Mouse (Mus musculus): Measurements from ENCODE around the gene Tmem229b.
"Not testable (repeated sequence)": the region's sequence is repeated elsewhere in the genome, so short reads cannot be mapped to it uniquely, and the experiment has no call there.

Gene Tmem229b

GRCm38 (mm10) chr12:79005456-79005855 is 2.0 kb downstream of the Tmem229b start:
- DNase-seq, result no peak

GRCm38 (mm10) chr12:79002978-79003377 is 4.4 kb downstream of the Tmem229b start:
- no peak for DNase-seq

DNA sequence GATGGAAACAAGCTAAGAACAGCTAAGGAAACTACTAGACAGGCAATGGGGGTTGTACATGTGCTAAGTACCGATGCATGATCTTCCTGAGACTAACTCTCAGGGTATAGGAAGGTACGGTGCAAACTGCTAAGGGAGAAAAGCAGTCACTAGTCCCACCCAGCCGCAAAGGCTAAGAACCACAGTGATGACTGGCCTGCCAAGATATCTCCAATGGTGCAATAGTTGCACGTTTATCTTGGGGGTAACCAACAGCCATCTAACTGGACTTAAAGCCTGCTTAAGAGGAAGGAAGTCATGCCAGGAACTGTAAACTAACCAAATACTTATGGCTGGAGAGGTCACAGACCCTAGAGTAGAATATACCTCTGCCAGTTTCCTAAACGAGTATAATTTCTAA is 5.0 kb downstream of the Tmem229b start:
- no peak for DNase-seq

DNA sequence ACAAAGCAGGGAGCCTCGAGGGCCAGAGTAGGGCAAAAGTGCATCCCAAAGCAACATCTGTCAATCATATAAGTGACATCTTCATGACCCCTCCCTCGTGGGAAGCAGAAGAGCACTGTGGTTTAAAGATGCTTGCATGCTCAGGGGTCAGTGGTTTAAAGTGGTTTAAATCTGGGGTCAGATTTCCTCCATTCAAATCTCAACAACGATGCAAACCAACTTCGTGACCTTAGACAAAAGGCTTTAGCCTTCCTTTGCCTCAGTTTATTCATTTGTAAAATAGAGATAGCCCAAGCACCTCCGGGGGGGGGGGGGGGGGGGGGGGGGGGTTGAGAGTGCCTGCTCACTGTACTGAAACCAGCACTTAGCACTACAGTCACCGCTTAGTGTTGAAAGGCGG is 10.7 kb downstream of the Tmem229b start:
- no peak for DNase-seq

DNA sequence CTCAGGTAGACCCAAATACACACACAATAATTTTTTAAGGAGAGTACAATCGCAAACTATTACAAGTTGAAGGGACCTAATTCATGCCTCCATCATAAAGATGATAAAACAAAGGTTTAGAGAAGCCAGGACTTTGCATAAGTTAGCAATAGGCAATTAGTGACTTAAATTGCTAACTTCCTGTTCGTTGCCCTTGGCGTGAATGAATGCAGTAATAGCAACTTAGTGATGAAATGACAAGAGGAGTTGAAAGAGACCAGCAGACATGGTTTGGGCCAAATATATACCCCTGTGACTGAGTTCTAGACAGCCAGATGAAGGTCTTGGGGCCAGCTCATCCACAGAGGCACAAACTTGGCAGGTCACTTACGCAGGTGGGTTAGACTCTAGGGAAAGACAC is 11.2 kb downstream of the Tmem229b start:
- DNase-seq, result no peak

- DNase-seq, result no peak
These were observed 19.8 kb downstream of the Tmem229b start for GRCm38 (mm10) chr12:78987581-78988081.

DNA sequence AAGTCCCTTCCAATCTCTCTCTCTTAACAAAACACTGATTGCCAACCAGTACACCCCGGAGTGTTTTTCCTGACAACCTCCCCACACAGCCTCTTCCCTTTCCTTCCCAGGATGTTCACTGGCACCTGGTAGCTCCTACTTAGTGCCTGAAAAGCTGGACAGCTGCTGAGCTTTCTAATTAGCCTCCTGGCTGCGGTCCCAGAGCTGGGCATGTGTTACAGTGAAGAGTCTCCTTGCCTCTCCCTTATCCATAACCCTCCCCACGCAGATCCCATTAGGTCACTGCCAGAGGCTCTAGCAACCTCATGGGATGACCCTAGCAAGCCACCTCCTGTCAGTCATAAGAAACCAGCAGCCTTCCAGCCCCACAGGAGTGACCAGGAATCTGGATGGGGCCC is 23.4 kb downstream of the Tmem229b start:
- peak; percentile 59 for DNase-seq

GRCm38 (mm10) chr12:78983296-78984034 is 24.0 kb downstream of the Tmem229b start:
- no peak for DNase-seq

GRCm38 (mm10) chr12:78981938-78982825 is 25.2 kb downstream of the Tmem229b start:
- DNase-seq, result no peak

DNA sequence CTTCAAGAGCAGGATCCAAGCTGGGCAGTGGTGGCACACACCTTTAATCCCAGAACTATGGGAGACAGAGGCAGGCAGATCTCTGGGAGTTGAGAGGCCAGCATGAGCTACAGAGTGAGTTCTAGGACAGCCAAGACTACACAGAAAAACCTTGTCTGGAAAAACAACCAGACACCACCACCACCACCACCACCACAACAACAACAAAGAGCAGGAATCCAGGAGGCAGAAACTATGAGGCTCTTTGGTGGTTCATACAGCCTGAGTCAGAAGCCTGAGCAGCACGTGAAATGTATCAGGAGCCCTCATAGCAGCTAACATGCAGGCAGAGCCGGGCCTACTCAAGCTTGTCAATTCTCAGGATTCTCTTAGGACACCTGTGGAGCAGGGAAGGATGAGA is 26.3 kb downstream of the Tmem229b start:
- no peak for DNase-seq

- peak; percentile 84 for DNase-seq
These were observed 26.7 kb downstream of the Tmem229b start for GRCm38 (mm10) chr12:78980683-78981091.

DNA sequence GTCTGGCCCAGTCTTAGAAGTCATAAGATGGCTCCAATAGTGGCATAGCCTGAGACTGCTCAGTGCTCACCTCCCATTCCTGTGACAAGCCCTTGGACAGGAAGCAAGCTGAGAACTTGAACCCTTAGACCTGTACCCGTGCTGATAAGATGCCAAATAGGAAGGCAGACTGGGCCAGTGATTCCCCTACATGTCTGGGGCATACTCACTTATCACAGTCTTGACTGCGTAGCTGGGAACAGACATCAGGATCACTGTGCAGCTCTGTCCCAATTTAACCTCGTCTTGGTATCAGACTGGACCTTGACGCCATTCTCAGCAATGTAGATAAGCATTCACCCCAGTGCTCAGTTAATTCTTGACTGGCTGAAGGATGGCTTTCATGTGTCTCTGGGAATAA is 29.9 kb downstream of the Tmem229b start:
- no peak for DNase-seq

- DNase-seq, result no peak
These were observed 30.3 kb downstream of the Tmem229b start for GRCm38 (mm10) chr12:78977078-78977477.

GRCm38 (mm10) chr12:78975836-78976235 is 31.6 kb downstream of the Tmem229b start:
- no peak for DNase-seq

DNA sequence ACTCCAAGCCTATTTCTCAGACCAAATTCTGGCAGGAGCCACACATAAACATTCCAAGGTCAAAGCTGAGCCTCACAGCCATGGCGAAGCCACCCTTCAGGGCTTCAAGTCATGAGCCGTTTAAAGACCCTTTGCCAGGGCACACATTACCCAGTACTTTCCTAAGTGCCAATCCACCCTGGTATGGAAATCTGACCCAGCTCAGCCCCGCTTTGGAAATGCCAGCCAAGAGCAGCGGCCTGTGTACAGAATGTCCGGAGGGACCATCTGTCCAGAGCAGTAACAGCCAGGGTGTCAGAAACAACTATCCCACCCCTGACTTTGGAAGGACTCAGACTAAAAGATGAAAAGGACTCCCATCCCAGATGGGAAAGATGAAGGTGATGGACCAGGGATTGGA is 32.7 kb downstream of the Tmem229b start:
- no peak for DNase-seq

DNA sequence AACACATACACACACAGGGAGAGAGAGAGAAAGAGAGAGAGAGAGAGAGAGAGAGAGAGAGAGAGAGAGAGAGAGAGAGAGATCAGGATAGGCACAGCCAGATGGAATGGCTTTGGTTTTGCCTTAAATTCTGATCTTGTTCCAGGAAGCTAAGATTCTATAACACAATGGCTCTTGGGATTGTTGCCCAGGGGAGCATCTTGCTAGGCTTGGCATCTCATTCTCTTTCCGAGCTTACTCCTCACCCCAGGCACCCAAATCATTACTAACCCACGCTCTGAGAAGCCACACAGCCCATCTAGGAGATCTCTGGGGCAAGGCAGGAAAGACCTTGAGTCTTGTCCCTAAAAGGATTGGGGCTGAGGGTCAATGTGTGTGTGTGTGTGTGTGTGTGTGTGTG is 33.6 kb downstream of the Tmem229b start:
- DNase-seq, result no peak

DNA sequence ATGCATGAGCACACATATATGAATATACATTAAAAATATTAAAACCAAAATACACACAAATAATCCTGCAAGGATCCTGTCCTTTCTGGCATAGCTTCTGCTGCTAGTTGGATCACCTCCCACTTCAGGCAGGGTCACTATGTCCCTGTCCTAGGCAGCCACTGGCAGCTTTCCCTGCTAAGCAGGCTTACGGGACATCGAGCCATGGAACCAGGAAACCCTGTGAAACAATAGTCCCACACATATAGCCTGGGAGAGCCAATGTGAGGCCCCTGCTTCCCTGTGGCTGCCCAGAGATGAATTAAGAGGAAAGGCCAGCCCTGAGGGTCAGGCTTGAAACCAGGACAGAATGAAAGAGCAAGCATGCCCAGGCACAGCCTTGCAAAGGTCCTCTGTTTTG is 35.8 kb downstream of the Tmem229b start:
- DNase-seq, result no peak

DNA sequence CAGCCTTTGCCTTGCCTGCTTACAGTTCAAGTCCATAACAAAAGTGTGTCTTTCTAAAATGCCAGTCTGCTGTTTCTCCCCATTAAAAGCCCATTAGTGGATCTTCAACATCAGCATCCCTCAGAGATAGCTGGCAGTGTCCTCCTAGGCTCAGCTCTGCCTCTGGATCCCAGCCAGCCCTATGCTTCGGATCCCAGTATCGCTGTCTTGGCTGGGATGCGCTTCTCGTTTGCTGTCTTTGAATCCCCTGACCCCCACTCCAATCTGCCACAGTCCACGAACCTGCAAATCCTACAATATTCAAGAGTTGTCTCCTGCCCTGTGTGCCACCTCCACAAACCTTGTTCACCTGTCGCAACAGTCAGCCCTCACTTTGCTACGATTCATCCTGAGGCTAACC is 36.7 kb downstream of the Tmem229b start:
- no peak for DNase-seq

DNA sequence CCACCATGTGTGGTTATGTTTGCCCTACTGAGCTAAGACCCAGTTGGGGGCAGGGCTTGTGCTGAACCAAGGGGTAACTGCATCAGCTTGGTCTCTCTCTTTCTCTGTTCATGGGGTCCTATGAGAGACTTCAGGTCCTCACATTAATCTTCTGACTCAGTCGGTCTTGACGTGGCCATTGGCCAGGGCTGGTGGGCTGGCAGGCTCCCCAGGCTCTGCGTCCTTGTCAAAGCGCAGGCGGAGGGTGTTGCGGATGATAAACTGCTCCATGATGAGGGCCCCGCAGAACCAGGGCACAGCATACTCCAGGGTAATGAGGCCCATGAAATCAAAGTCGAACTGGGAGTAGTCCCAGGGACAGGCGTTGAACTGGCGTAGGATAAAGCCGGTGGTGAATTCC is 42.9 kb downstream of the Tmem229b start:
- DNase-seq, result not testable (repeated sequence)

GRCm38 (mm10) chr12:78956405-78956804 is 51.0 kb downstream of the Tmem229b start:
- DNase-seq, result no peak

- no peak for DNase-seq
These were observed 54.9 kb downstream of the Tmem229b start for GRCm38 (mm10) chr12:78952484-78952883.

DNA sequence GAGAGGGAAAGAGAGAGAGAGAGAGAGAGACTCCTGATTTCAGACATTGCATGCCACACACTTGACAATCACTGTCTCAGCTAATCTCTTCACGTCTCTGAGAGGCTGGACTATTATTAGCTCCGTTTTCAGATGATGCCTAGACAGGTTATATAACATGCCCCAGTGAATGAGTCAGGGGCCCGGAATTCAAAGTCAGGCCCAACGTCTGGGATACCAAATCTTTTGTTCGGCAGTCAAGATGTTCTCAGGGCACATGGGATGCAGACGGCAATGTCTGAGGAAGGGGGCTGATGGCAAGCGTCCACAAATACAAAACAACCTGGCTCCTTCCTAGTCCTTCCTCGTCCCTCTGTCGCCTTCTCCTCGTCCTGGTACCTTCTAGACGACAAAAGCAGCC is 55.4 kb downstream of the Tmem229b start:
- DNase-seq, result no peak

GRCm38 (mm10) chr12:78947661-78948060 is 59.8 kb downstream of the Tmem229b start:
- no peak for DNase-seq

- DNase-seq, result no peak
These were observed 60.3 kb downstream of the Tmem229b start for GRCm38 (mm10) chr12:78947161-78947560.
